Mouse (Mus musculus) olfactory bulb, adult 2 months (tissue): Measurements from ENCODE around the gene Sbsn. TPM values are rescaled to one million over a fixed set of nuclear protein-coding genes. Genes with fewer than 3 reads are reported as not detected.

Experiments used
- H3K27ac ChIP-seq: fragments of 200-500 bp; 2 replicates; pipeline ENCODE4 v1.5.1; 2012; ENCODE audit warnings: low read depth, low read length; ENCODE audit not compliant: insufficient read depth
- H3K4me1 ChIP-seq: fragments of 200-500 bp; 2 replicates; pipeline ENCODE4 v1.6.1; 2012; ENCODE audit warnings: low read length; ENCODE audit not compliant: control insufficient read depth, insufficient read depth
- H3K4me3 ChIP-seq: fragments of 200-500 bp; 2 replicates; pipeline ENCODE4 v1.5.1; 2012; ENCODE audit warnings: mild to moderate bottlenecking, low read depth, low read length, moderate library complexity; ENCODE audit not compliant: insufficient read depth
- CTCF ChIP-seq: fragments of 200-500 bp; IDR thresholded peaks from 2 replicates; pipeline ENCODE4 v1.5.1; 2012; ENCODE audit warnings: low read depth, mild to moderate bottlenecking, low read length, moderate library complexity; ENCODE audit not compliant: insufficient read depth
- POLR2A ChIP-seq: fragments of 200-500 bp; IDR thresholded peaks from 2 replicates; pipeline ENCODE4 v1.6.1; 2012; ENCODE audit warnings: mild to moderate bottlenecking, low read depth, low read length, moderate library complexity; ENCODE audit not compliant: insufficient read depth
- WGBS: fragments of 180-500 bp; shearing (Covaris S2); methylation state at CpG from one replicate; pipeline ENCODE4 v1.1.7; 2018; 5-methylcytosine and 5-hydroxymethylcytosine counted together
- polyA plus RNA-seq: library from polyadenylated mRNA; stranded (reverse); fragments of >200 nt; gene quantifications from 2 replicates; pipeline ENCODE4 v1.2.4, GENCODE M21; 2012; ENCODE audit warnings: low replicate concordance; ENCODE audit not compliant: missing spikeins, insufficient read depth, insufficient read length

Gene Sbsn
- polyA plus RNA-seq, 1 experiment = not detected

DNA sequence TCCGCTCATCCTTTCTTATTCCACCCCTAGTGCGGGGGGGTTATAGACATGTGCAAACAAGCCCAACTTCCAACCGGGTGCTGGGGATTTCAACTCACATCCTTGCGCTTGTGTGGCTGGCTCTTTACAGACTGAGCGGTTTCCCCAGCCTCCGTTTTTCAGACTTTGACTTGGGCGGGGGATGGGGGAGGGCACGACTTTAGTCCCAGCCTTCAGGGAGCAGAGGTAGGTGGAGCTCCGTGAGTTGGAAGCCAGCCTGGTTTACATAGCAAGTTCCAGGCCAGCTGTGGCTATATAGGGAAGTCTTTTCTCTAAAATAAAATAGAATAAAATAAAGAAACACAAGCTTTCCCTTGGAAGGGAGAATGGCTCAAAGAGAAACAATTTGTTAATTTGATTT lies 40.6 kb downstream of the Sbsn start:
- 36% methylated on average over 9 of the region's 9 CpGs for WGBS
- TF ChIP-seq POLR2A (no peak), CTCF (no peak)
- no peak overlapping the region for H3K27ac ChIP-seq
- peaks cover 15% of the 10 kb centered on the region for H3K4me1 ChIP-seq
- H3K4me3 ChIP-seq = no peak overlapping the region

DNA sequence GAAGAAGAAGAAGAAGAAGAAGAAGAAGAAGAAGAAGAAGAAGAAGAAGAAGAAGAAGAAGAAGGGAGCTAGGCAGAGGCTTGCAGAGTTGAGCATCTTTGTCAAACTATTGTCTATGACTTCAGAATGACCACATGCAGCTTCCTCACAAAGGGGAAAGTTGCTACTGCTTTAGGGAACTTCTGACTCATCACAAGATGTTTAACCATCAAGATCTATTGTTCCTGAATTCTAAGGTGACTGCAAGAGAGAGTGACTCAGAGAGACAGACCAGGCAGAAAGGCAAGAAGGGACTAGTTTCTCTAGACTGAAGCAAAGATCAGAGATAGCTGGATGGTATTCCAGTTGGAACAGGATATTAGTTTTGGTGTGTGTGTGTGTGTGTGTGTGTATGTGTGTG lies 43.6 kb downstream of the Sbsn start:
- no peak overlapping the region for H3K4me3 ChIP-seq
- no peak overlapping the region for H3K27ac ChIP-seq
- TF ChIP-seq POLR2A = no peak
- TF ChIP-seq CTCF = no peak
- peaks cover 3% of the 10 kb centered on the region for H3K4me1 ChIP-seq

DNA sequence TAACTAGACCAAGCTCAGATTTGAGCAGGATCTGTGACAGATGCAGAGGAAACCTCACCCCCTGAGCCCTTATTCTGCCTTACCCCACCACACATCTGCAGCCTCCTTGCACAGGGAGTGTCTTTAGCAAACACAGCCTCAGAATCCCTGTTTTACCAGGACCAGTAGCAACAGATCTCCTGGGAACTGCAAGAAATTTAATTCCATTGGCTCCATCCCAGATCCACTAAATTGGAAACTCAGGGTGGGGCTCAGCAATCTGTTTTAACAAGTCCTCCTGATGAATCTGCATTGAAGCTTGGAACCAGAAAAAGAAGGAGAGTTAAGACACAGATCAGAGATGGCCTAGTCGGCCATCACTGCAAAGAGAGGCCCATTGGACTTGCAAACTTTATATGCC lies 45.5 kb downstream of the Sbsn start:
- H3K27ac ChIP-seq = no peak overlapping the region
- 88% methylated on average over 1 of the region's 1 CpGs for WGBS
- no peak for TF ChIP-seq CTCF
- no peak for TF ChIP-seq POLR2A

DNA sequence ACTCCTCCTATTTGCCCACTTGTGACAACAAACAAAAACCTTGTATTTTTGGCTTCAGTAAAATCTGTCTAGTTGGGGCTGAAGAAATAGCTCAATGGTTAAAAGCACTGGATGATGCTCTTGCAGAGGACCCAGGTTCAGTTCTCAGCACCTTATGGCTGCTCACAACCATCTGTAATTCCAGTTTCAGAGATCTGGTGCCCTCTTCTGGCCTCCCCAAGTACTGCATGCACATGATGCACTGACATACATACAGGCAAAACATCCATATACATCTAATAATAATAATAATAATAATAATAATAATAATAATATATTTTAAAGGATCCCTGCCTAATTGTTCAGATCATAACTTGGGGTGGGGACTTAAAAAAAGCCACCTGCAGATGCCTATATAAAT lies 49.4 kb downstream of the Sbsn start:
- Histone ChIP-seq H3K27ac (no peak overlapping the region), H3K4me3 (no peak overlapping the region), H3K4me1 (no peaks in the 10 kb centered on the region)
- no peak for TF ChIP-seq POLR2A
- no peak for TF ChIP-seq CTCF

More for the DNA sequence above, 45.5 kb downstream of the Sbsn start:
- Histone ChIP-seq H3K4me1 (no peaks in the 10 kb centered on the region), H3K4me3 (no peak overlapping the region)

DNA sequence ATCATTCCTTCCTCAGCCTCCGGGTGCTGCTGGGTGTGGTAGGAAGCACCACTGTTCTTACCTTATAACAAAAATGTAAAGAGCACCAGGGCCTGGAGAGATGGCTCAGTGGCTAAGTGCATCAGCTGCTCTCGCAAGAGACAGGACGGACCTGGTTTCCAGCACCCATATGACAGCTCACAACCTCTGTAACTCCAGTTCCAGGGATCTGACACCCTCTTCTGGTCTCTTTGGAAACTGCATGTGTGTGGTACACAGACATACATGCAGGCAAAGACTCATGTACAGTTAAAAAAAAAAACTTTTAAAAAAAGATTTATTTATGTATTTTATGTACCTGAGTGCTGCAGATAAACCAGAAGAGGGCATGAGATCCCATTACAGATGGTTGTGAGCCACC lies 52.0 kb downstream of the Sbsn start:
- WGBS = 95% methylated on average over 3 of the region's 3 CpGs
- Histone ChIP-seq H3K4me1 (no peaks in the 10 kb centered on the region), H3K27ac (no peak overlapping the region), H3K4me3 (no peak overlapping the region)
- TF ChIP-seq POLR2A = no peak
- no peak for TF ChIP-seq CTCF

DNA sequence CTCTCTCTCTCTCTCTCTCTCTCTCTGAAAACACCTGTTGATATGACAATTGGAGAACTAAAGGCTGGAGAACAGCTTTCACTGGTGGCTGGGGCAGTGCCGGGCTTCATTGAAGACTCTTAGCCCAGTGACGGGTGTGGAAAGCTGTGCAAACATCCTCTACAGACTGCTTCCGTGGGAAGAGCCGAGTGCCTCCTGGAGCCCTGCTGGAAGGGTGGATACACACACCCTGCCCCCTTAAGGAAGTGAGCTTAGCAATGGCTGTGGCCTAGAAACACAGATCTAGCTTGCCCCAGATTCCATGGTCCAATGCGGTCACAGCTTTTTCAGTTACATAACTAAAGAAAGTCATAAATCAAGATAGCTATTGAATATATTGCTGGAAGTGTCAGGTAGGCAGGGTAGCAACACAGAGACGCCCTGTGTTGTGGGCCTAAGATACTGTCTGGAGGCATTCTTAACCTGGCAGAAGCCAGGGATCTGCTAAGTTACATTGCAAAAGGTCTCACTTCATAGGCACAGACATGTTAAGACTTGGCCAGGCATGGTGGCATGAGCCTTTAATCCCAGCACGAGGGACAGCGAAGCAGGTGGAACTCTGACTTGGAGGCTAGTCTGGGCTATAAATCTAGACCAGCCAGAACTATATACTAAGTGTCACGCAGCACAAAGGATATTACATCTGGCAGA lies 52.9 kb downstream of the Sbsn start:
- no peak for TF ChIP-seq CTCF
- TF ChIP-seq POLR2A = no peak
- no peak overlapping the region for H3K27ac ChIP-seq
- 91% methylated on average over 9 of the region's 9 CpGs for WGBS
- H3K4me1 ChIP-seq = no peaks in the 10 kb centered on the region
- H3K4me3 ChIP-seq = no peak overlapping the region

Other genes starting within 250 kb of the Sbsn start
- gene Arhgap33, start 216.4 kb upstream of the Sbsn start, polyA plus RNA-seq = not detected in 2 replicates
- not detected in 2 replicates for gene Hspb6, start 199.3 kb upstream of the Sbsn start, polyA plus RNA-seq
- gene Proser3, start 199.2 kb upstream of the Sbsn start, polyA plus RNA-seq = not detected in 2 replicates
- not detected in 2 replicates for gene Lin37, start 191.6 kb upstream of the Sbsn start, polyA plus RNA-seq
- gene U2af1l4, start 188.2 kb upstream of the Sbsn start, polyA plus RNA-seq = not detected in 2 replicates
- gene Gm49396, start 188.1 kb upstream of the Sbsn start, polyA plus RNA-seq = not detected in 2 replicates
- not detected in 2 replicates for gene Psenen, start 187.8 kb upstream of the Sbsn start, polyA plus RNA-seq
- not detected in 2 replicates for gene Igflr1, start 186.0 kb upstream of the Sbsn start, polyA plus RNA-seq
- 696 TPM in 1 of 2 replicates, not detected in the other for gene Kmt2b, start 162.7 kb upstream of the Sbsn start, polyA plus RNA-seq
- not detected in 2 replicates for gene Zbtb32, start 152.6 kb upstream of the Sbsn start, polyA plus RNA-seq
- not detected in 2 replicates for gene Upk1a, start 138.6 kb upstream of the Sbsn start, polyA plus RNA-seq
- gene Cox6b1, start 125.3 kb upstream of the Sbsn start, polyA plus RNA-seq = 1,523 TPM in 1 of 2 replicates, not detected in the other
- not detected in 2 replicates for gene Etv2, start 115.6 kb upstream of the Sbsn start, polyA plus RNA-seq
- not detected in 2 replicates for gene Rbm42, start 101.2 kb upstream of the Sbsn start, polyA plus RNA-seq
- gene Haus5, start 86.5 kb upstream of the Sbsn start, polyA plus RNA-seq = not detected in 2 replicates
- gene Pmis2, start 79.9 kb upstream of the Sbsn start, polyA plus RNA-seq = not detected in 2 replicates
- gene 2200002J24Rik, start 52.5 kb upstream of the Sbsn start, polyA plus RNA-seq = not detected in 2 replicates
- gene Atp4a, start 39.3 kb upstream of the Sbsn start, polyA plus RNA-seq = not detected in 2 replicates
- not detected in 2 replicates for gene Tmem147, start 21.9 kb upstream of the Sbsn start, polyA plus RNA-seq
- not detected in 2 replicates for gene Gapdhs, start 7.8 kb upstream of the Sbsn start, polyA plus RNA-seq
- not detected in 2 replicates for gene Dmkn, start 12.3 kb downstream of the Sbsn start, polyA plus RNA-seq
- gene Krtdap, start 36.4 kb downstream of the Sbsn start, polyA plus RNA-seq = not detected in 2 replicates
- not detected in 2 replicates for gene Ffar2, start 72.3 kb downstream of the Sbsn start, polyA plus RNA-seq
- gene Ffar3, start 104.7 kb downstream of the Sbsn start, polyA plus RNA-seq = not detected in 2 replicates
- not detected in 2 replicates for gene Ffar1, start 110.1 kb downstream of the Sbsn start, polyA plus RNA-seq
- gene Cd22, start 128.9 kb downstream of the Sbsn start, polyA plus RNA-seq = not detected in 2 replicates
- not detected in 2 replicates for gene Mag, start 163.4 kb downstream of the Sbsn start, polyA plus RNA-seq
- gene Hamp2, start 173.2 kb downstream of the Sbsn start, polyA plus RNA-seq = not detected in 2 replicates
- not detected in 2 replicates for gene Hamp, start 192.6 kb downstream of the Sbsn start, polyA plus RNA-seq
- gene Usf2, start 205.3 kb downstream of the Sbsn start, polyA plus RNA-seq = 282 TPM in 1 of 2 replicates, not detected in the other
- not detected in 2 replicates for gene Lsr, start 222.0 kb downstream of the Sbsn start, polyA plus RNA-seq
- not detected in 2 replicates for gene Fam187b, start 222.3 kb downstream of the Sbsn start, polyA plus RNA-seq